8 mouse cellular contexts compared by ENCODE assay signal in the genomic region with DNA sequence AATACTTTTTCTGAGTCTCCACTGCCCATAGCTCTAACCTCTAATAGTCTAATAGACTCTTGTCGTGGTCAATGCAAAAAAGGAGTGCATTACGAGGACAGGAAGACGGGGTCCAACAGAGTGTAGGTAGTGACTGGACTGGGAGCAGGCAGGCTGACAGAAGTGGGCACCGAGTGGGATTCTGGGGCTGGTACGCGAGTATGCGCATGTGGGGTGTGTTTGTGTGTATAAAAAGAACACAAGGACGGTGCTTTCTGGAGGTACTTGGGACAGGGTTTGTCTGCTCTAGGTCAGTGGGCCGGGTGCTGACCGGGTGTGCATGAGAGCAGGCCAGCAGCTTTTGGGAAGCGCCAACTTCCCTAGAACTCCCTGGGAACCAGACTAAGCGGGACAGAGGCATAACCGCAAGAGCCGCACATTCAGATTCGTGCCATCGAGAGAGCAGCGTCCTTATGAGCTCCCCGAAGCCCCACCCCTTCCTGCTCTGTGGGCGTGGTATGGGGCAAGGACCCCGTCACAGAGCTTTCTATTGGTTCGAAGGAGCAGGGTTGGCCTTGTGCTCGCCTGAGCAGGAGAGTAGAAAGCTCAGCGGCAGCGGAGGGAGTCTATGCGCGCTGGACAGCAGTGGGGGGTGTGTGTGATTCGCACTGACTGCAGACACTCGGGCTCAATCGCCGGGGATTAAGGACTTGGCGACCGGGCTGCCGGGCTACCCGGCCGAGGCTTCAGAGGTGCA. TPM values are rescaled to one million over a fixed set of nuclear protein-coding genes. Genes with fewer than 3 reads are reported as not detected.
DNase-seq lines count a peak whose midpoint lies in the region; ATAC-seq lines count a peak whose summit lies in the region.

A gene (plus strand): TSS at position 608 of the 736 bp plus-strand sequence.

- DNase-seq in adipocyte (ENCODE audit: low spot score), result peak; percentile 96
- DNase-seq in embryo, embryonic 10.5 days (ENCODE audit: low spot score), result peak; percentile 94
- peak; percentile 90 for DNase-seq in gastrocnemius, postnatal 14 days
- peak; percentile 84 to 93 for DNase-seq in left cerebral cortex, postnatal 10 days (ENCODE audit: extremely low spot score in 1 of 2, low spot score in 2 of 2)
- DNase-seq in right cerebral cortex, postnatal 25 days, result peak; percentile 81
- peak; percentile 88 for DNase-seq in urinary bladder, postnatal 4 days (ENCODE audit: low spot score in 2 of 2)

- ATAC-seq in inflammation-experienced regulatory T-cells, adult 6 months, result peak; percentile 93
- ATAC-seq in megakaryocyte-erythroid progenitor cell, adult 5-6 weeks (replicated peaks; ENCODE audit: low FRiP score, low TSS enrichment, poor library complexity, severe bottlenecking), result peak; percentile 94

- intact Hi-C loops in gastrocnemius, postnatal 14 days (cut with DNase I; ENCODE audit: low total_unique reads), result loop anchor here (10.0 kb wide), 2 partner anchors 219 to 519 kb away; no protein-coding TSS in a partner anchor
- intact Hi-C loops in left cerebral cortex, postnatal 10 days (cut with DNase I), result loop anchor here (2.0 to 10.0 kb wide), 6 partner anchors 82 to 1259 kb away; no protein-coding TSS in a partner anchor

RNA-seq across cellular contexts. Expression of the gene that starts here (rescaled TPM):
- 1 to 10 TPM; 8.4 to 9.8 TPM for total RNA-seq in gastrocnemius, postnatal 14 days (2021)
- under 1 TPM in 2 of 3 experiments, not detected in 1; 0.28 to 0.67 TPM for polyA plus RNA-seq in inflammation-experienced regulatory T-cells, adult 6 months (2017; shearing (Covaris generic))
- total RNA-seq in left cerebral cortex, postnatal 10 days (2021), result 10 to 100 TPM; 14.7 to 14.8 TPM
- total RNA-seq in megakaryocyte-erythroid progenitor cell, adult 5-6 weeks (2014; fragmentation: Nextera tagmentation), result 3.6 and 5.1 TPM in 2 replicates
- total RNA-seq in megakaryocyte-erythroid progenitor cell, adult 5-6 weeks (2017), result 2.7 and 8.4 TPM in 2 replicates

Comparison
In these comparisons a context has a peak if more than half of its experiments do, and no peak if none do; other contexts are left out.
1. Peak in every context shown above with its lines: DNase-seq and ATAC-seq.
2. Peak in ATAC-seq in inflammation-experienced regulatory T-cells, adult 6 months; RNA of the gene not detected or under 1 TPM.